Mouse (Mus musculus) hindbrain, embryonic 16.5 days (tissue): ENCODE data around the gene Foxo6. TPM values are rescaled to one million over a fixed set of nuclear protein-coding genes. Genes with fewer than 3 reads are reported as not detected.

Experiments used
- polyA plus RNA-seq: library from polyadenylated mRNA; unstranded; fragments of >200 nt; fragmentation: Nextera tagmentation; extraction: Ambion mirVana; gene quantifications from 2 replicates; pipeline ENCODE4 v1.2.1, GENCODE M21; 2015

Foxo6 gene
- polyA plus RNA-seq, 1 experiment from 2014 or later: 0.85 TPM

Other genes with a start within 250 kb of the Foxo6 start
- not detected in 2 replicates for gene AL607142.1, start 222.4 kb downstream of the Foxo6 start, polyA plus RNA-seq
- gene Edn2, start 126.1 kb downstream of the Foxo6 start, polyA plus RNA-seq: 0.31 TPM in 1 of 2 replicates, not detected in the other
- 74.5 and 90.0 TPM in 2 replicates for gene Scmh1, start 117.9 kb upstream of the Foxo6 start, polyA plus RNA-seq
- gene Slfnl1, start 244.9 kb upstream of the Foxo6 start, polyA plus RNA-seq: not detected in 2 replicates